Mouse (Mus musculus) T-helper 17 cell (primary cell): ENCODE results near the gene Hist1h4a.
"Not testable (repeated sequence)": the region's sequence is repeated elsewhere in the genome, so short reads cannot be mapped to it uniquely, and the experiment has no call there.

ENCODE experiments used
- in situ Hi-C, 2 experiments: fragments of 300-600 bp; cut with MboI, MseI; formaldehyde crosslinking; loops; 1 replicate in 1 of 2; 2 replicates in 1 of 2; pipeline ENCODE4 v1.15.1; 2025; ENCODE audit warnings: high pct_unique_total_duplicates in 2 of 2

Hist1h4a gene

DNA sequence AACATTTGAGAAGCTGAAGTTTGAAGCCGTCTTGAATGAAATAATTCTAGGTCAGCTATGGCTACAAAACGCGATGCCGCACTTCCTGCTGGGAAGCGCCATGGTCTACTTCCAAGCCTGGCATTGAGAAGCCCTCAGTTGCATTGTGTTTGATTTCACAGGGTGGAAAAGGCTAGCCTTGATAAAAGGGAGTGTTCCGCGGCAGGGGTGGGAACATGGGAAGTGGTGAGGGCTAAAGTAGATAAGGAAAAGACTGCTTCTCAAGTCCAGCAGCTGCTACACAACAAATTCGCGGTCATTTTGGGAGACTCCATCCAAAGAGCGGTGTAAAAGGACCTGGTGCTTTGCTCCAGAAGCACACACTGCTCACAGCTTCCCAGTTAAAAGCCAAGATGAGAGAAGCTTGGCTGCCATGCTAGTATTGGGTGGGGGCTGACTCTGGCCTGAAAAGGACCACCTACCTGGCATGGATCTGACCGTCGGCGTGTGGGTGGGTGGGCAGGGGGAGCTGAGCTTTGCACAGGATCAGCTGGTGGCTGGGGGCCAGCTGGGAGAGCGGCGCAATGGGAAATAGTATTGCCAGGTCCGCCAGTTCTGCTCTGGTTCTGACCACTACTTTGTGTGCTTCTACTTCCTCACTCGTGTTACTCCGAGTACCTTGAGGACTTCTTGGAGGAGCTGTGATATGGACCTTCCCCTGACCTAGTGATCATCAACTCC is 32.4 kb downstream of the Hist1h4a start:
- in situ Hi-C loops = loop anchor here in 1 of 2 experiments (5.0 kb wide), 1 partner anchor 96 kb away; no protein-coding TSS in a partner anchor

DNA sequence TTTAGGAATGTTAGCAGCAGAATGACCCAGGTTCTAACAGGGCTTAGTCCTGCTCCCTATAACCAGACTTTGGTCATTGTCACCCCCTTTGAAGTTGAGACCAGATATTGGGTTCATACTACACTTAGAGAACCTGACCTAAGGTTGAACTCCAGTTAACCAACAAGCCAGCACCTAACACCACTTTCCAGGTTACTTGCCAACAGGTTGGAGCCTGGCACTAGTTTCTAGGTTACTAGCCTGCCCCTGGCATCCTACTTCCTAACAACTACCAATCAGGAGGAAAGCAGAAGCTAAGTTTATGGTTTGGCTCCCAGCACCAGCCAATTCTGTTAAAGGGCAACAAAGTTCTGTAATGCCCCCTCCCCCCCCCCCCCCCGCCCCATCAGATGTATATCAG is 35.8 kb downstream of the Hist1h4a start:
- in situ Hi-C loops = loop anchor here in 1 of 2 experiments (5.0 kb wide), 1 partner anchor 93 kb away; no protein-coding TSS in a partner anchor

DNA sequence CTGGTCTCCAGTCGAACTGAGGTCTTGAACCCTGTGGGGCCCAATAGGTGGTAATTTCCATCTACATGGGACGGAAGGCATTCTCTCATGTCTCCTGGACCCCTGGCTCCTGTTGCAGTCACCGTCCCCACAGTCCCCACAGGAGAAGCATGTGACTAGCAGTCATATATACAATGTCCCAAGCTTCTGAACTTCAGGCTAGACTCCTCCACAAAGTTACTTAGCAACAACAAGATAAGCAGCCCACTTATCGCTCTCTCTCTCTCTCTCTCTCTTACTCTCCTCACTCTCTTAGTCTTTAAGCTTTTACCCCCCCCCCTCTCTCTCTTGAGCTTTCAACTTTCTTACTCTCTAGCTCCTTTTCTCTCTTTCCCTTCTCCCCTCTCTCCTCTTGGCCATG is 36.8 kb downstream of the Hist1h4a start:
- in situ Hi-C loops = no loop called here

DNA sequence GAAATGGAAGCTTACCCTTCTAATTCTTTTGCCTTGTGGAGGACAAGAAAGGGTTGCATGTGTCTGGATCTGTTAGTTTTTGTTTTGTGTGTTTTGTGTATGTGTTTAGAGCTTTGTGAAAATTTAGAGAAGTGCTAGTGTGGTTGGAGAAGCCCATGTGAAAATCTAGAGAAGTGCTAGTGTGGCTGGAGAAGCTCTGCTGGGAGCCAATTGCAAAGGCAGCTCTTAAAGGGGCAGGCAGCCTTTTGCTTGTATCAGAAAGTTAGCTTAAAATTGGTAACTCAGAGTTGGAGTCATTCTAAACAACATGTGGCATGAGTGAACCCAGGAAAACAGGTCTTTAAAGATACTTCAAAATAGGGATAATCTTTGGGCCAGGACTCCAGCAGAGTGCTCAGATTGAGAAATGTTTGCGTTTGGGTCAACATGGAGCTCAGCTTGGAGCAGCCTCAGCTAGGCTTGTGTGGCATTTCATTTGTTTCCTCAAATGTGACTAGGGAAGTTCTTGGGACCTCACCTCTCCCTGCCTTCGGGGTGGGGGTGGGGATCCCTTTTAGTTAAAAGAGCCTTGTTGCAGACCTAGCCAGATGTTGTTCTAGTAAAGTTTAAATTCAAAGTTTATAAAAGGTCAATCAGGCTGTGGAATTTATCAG is 43.3 kb downstream of the Hist1h4a start:
- in situ Hi-C loops = not testable (repeated sequence)

DNA sequence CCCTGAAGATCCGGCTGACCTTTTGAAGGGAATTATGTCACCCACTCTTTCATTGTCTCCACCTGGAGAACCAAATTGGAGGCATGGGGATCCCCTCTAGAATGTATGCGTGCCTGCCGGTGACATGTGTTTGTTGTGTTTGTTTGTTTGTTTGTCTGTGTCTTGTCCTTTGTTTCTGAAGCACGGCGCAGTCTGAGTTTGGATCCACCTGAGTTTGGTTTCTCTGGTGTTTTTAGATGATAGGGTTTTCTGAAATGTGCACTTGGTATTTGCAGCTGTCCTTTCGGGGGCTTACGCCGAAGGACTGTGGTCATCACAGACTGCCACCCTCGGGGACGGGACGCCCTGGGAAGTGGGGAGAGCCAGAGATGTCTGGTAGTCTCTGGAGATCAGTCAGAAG is 43.9 kb downstream of the Hist1h4a start:
- in situ Hi-C loops = no loop called here

DNA sequence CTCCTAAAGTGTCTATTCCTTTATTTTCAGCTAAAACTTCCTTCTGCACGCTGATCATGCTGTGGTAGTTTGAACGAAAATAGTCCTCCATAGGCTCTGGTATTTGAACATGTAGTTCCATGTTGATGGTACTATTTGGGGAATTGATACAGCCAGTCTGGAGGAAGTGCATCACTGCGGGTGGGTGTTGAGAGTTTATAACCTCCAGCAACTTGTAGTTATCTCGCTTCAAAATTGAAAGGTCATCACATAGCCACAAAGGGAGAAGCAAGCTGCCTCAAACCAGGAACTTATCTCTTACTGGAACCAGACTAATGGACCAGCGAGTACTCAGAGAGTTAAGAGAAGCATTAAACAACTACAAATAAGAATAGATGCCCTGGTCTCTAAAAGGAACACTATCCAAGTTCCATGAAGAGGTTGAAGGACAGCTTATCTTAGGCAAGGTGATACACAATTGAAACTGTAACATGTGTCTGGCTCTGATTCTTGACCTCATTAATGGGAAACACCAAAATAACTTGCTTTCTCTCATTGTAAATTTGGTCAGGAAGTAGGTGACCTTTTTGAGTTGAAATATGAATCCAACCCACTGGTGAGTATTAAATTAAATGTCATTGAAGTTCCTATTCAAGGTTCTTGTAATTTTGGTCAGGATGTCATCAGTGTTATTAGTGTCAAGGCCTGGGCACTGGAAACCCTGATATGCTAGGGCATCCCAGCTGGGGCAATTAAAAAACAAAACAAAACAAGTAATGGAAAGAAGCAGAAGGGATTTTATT is 44.6 kb downstream of the Hist1h4a start:
- in situ Hi-C loops = no loop called here
